Mouse (Mus musculus): Measurements from ENCODE around the gene Il12b. TPM values are rescaled to one million over a fixed set of nuclear protein-coding genes. Genes with fewer than 3 reads are reported as not detected.
"Not testable (repeated sequence)": the region's sequence is repeated elsewhere in the genome, so short reads cannot be mapped to it uniquely, and the experiment has no call there.

Il12b gene
- polyA plus RNA-seq, 1 experiment from 2014 or later, result not detected

- not testable (repeated sequence) for ATAC-seq; H3K4me2 ChIP-seq (ENCODE audit: low read length); H3K9me3 ChIP-seq (replicated peaks; ENCODE audit: control insufficient read depth, low read length, poor library complexity, severe bottlenecking); H3K4me1 ChIP-seq (ENCODE audit: control insufficient read depth, insufficient read depth, low read length); H3K27me3 ChIP-seq (ENCODE audit: control insufficient read depth, insufficient read depth, low read depth, low read length); H3K36me3 ChIP-seq (ENCODE audit: control insufficient read depth, insufficient read depth, low read length); H3K9ac ChIP-seq (ENCODE audit: low read depth, low read length); H3K4me3 ChIP-seq (ENCODE audit: low read depth, low read length); H3K27ac ChIP-seq (ENCODE audit: low read length)
- 90% methylated on average over 5 of the region's 5 CpGs for WGBS
Measured at GRCm38 (mm10) chr11:44452016-44452415, 52.2 kb downstream of the Il12b start.

- H3K4me1 ChIP-seq (ENCODE audit: control insufficient read depth, insufficient read depth, low read length), result no peaks in the 10 kb centered on the region
- no peak overlapping the region for H3K4me3 ChIP-seq (ENCODE audit: low read depth, low read length)
- H3K9me3 ChIP-seq (replicated peaks; ENCODE audit: control insufficient read depth, low read length, poor library complexity, severe bottlenecking), result no peaks in the 10 kb centered on the region
- H3K36me3 ChIP-seq (ENCODE audit: control insufficient read depth, insufficient read depth, low read length), result no peaks in the 10 kb centered on the region
- H3K27ac ChIP-seq (ENCODE audit: low read length), result no peak overlapping the region
- 71% methylated on average over 2 of the region's 2 CpGs for WGBS
- no peak overlapping the region for H3K9ac ChIP-seq (ENCODE audit: low read depth, low read length)
- H3K4me2 ChIP-seq (ENCODE audit: low read length), result no peak overlapping the region
- 0 out of 2 replicates have a peak, but pooled peaks have one; percentile 42 for ATAC-seq
- H3K27me3 ChIP-seq (ENCODE audit: control insufficient read depth, insufficient read depth, low read depth, low read length), result no peaks in the 10 kb centered on the region
Measured at GRCm38 (mm10) chr11:44453423-44453822, 53.6 kb downstream of the Il12b start.

- Histone ChIP-seq H3K4me3 (ENCODE audit: low read depth, low read length) (no peak overlapping the region), H3K36me3 (ENCODE audit: control insufficient read depth, insufficient read depth, low read length) (peaks cover 5% of the 10 kb centered on the region), H3K9ac (ENCODE audit: low read depth, low read length) (no peak overlapping the region), H3K4me1 (ENCODE audit: control insufficient read depth, insufficient read depth, low read length) (no peaks in the 10 kb centered on the region), H3K4me2 (ENCODE audit: low read length) (no peak overlapping the region), H3K27ac (ENCODE audit: low read length) (no peak overlapping the region), H3K9me3 (replicated peaks; ENCODE audit: control insufficient read depth, low read length, poor library complexity, severe bottlenecking) (no peaks in the 10 kb centered on the region), H3K27me3 (ENCODE audit: control insufficient read depth, insufficient read depth, low read depth, low read length) (no peaks in the 10 kb centered on the region)
- ATAC-seq, result no peak
- 84% methylated on average over 6 of the region's 6 CpGs for WGBS
Measured at GRCm38 (mm10) chr11:44461493-44461892, 61.6 kb downstream of the Il12b start.

Other genes with a start within 250 kb of the Il12b start
- gene Ublcp1, start 70.4 kb downstream of the Il12b start, polyA plus RNA-seq (2015; fragmentation: Nextera tagmentation; extraction: Ambion mirVana), result 59.1 and 63.6 TPM in 2 replicates
- 108 and 110 TPM in 2 replicates for gene Rnf145, start 118.9 kb downstream of the Il12b start, polyA plus RNA-seq (2015; fragmentation: Nextera tagmentation; extraction: Ambion mirVana)
- 52.9 and 53.3 TPM in 2 replicates for gene Ebf1, start 217.3 kb downstream of the Il12b start, polyA plus RNA-seq (2015; fragmentation: Nextera tagmentation; extraction: Ambion mirVana)